Mouse (Mus musculus): ENCODE measurements at regions not wholly inside any gene's neighbourhood (a gene's known extent, or its start where the extent isn't known, plus 50 kb on each side); places are given as distances from the start of the nearest gene placed in this dataset.

GRCm38 (mm10) chr9:61662055-61663028, 252.0 kb downstream of the Rplp1 start:
- WGBS = 77% methylated on average over 12 of the region's 12 CpGs
- H3K9me3 ChIP-seq = no peaks in the 10 kb centered on the region
- no peak overlapping the region for H3K4me3 ChIP-seq
- no peak overlapping the region for H3K27ac ChIP-seq
- H3K27me3 ChIP-seq (ENCODE audit: poor library complexity, severe bottlenecking) = no peaks in the 10 kb centered on the region; the same call in 1 of the 2 replicates
- no peak for DNase-seq (ENCODE audit: extremely low spot score, low spot score)
- H3K4me1 ChIP-seq = peaks cover 3% of the 10 kb centered on the region; the same call in 1 of the 2 replicates
- H3K36me3 ChIP-seq (replicated peaks) = no peaks in the 10 kb centered on the region

GRCm38 (mm10) chr9:61660191-61660590, 254.2 kb downstream of the Rplp1 start:
- Histone ChIP-seq H3K36me3 (replicated peaks) (no peaks in the 10 kb centered on the region), H3K27me3 (ENCODE audit: poor library complexity, severe bottlenecking) (no peaks in the 10 kb centered on the region), H3K4me1 (peaks cover 17% of the 10 kb centered on the region), H3K27ac (no peak overlapping the region), H3K9me3 (no peaks in the 10 kb centered on the region), H3K4me3 (no peak overlapping the region)
- no peak for DNase-seq (ENCODE audit: extremely low spot score, low spot score)
- WGBS = 82% methylated on average over 3 of the region's 3 CpGs

GRCm38 (mm10) chr9:61657996-61658395, 256.3 kb downstream of the Rplp1 start:
- no peak overlapping the region for H3K4me3 ChIP-seq
- no peaks in the 10 kb centered on the region; the same call in 1 of the 2 replicates for H3K27me3 ChIP-seq (ENCODE audit: poor library complexity, severe bottlenecking)
- no peaks in the 10 kb centered on the region for H3K36me3 ChIP-seq (replicated peaks)
- H3K27ac ChIP-seq = no peak overlapping the region
- peaks cover 18% of the 10 kb centered on the region for H3K4me1 ChIP-seq
- no peaks in the 10 kb centered on the region for H3K9me3 ChIP-seq
- 91% methylated on average over 8 of the region's 8 CpGs for WGBS
- no peak for DNase-seq (ENCODE audit: extremely low spot score, low spot score)

- DNase-seq (ENCODE audit: extremely low spot score, low spot score) = no peak
- Histone ChIP-seq H3K9me3 (no peaks in the 10 kb centered on the region), H3K4me3 (no peak overlapping the region), H3K27me3 (ENCODE audit: poor library complexity, severe bottlenecking) (peaks cover 3% of the 10 kb centered on the region; the same call in 1 of the 2 replicates), H3K27ac (no peak overlapping the region), H3K4me1 (peaks cover 18% of the 10 kb centered on the region), H3K36me3 (replicated peaks) (no peaks in the 10 kb centered on the region)
- WGBS = 84% methylated on average over 9 of the region's 9 CpGs
Observed at GRCm38 (mm10) chr9:61655433-61655981, 258.8 kb downstream of the Rplp1 start.

GRCm38 (mm10) chr9:61645661-61646425, 268.5 kb downstream of the Rplp1 start:
- no peaks in the 10 kb centered on the region for H3K36me3 ChIP-seq (replicated peaks)
- no peak for DNase-seq (ENCODE audit: extremely low spot score, low spot score)
- H3K27ac ChIP-seq = peak overlapping the region; percentile 35
- 79% methylated on average over 20 of the region's 20 CpGs for whole genome bisulfite sequencing
- H3K4me3 ChIP-seq = no peak overlapping the region
- peaks cover 17% of the 10 kb centered on the region for H3K4me1 ChIP-seq
- no peaks in the 10 kb centered on the region for H3K9me3 ChIP-seq
- no peaks in the 10 kb centered on the region for H3K27me3 ChIP-seq (ENCODE audit: poor library complexity, severe bottlenecking)

GRCm38 (mm10) chr9:61640739-61641138, 268.6 kb downstream of the Tle3 start:
- H3K36me3 ChIP-seq (replicated peaks) = no peaks in the 10 kb centered on the region
- no peak for DNase-seq (ENCODE audit: extremely low spot score, low spot score)
- no peak overlapping the region for H3K27ac ChIP-seq
- 89% methylated on average over 3 of the region's 3 CpGs for WGBS
- H3K4me1 ChIP-seq = peaks cover 13% of the 10 kb centered on the region
- H3K4me3 ChIP-seq = no peak overlapping the region
- H3K27me3 ChIP-seq (ENCODE audit: poor library complexity, severe bottlenecking) = peaks cover 15% of the 10 kb centered on the region
- no peaks in the 10 kb centered on the region for H3K9me3 ChIP-seq

GRCm38 (mm10) chr9:61638908-61639307, 266.7 kb downstream of the Tle3 start:
- Histone ChIP-seq H3K27ac (no peak overlapping the region), H3K4me3 (no peak overlapping the region), H3K4me1 (peaks cover 11% of the 10 kb centered on the region), H3K36me3 (replicated peaks) (no peaks in the 10 kb centered on the region), H3K27me3 (ENCODE audit: poor library complexity, severe bottlenecking) (peaks cover 24% of the 10 kb centered on the region), H3K9me3 (no peaks in the 10 kb centered on the region)
- 92% methylated on average over 11 of the region's 11 CpGs for WGBS
- DNase-seq (ENCODE audit: extremely low spot score, low spot score) = no peak

- peaks cover 39% of the 10 kb centered on the region for H3K4me1 ChIP-seq
- H3K9me3 ChIP-seq = no peaks in the 10 kb centered on the region
- no peaks in the 10 kb centered on the region for H3K36me3 ChIP-seq (replicated peaks)
- peaks cover 47% of the 10 kb centered on the region for H3K27me3 ChIP-seq (ENCODE audit: poor library complexity, severe bottlenecking)
- no peak overlapping the region for H3K4me3 ChIP-seq
- WGBS = 62% methylated on average over 9 of the region's 9 CpGs
- DNase-seq (ENCODE audit: extremely low spot score, low spot score) = no peak
- peak overlapping the region; percentile 65; the same call in 1 of the 2 replicates for H3K27ac ChIP-seq
Observed at GRCm38 (mm10) chr9:61633936-61634335, 261.8 kb downstream of the Tle3 start.

- DNase-seq (ENCODE audit: extremely low spot score, low spot score) = no peak
- H3K27ac ChIP-seq = 0 out of 2 replicates have a peak overlapping the region, but pooled peaks have one; percentile 4
- WGBS = 96% methylated on average over 3 of the region's 3 CpGs
Observed at GRCm38 (mm10) chr9:61632602-61633001, 260.4 kb downstream of the Tle3 start.

GRCm38 (mm10) chr9:61631097-61631496, 258.9 kb downstream of the Tle3 start:
- 89% methylated on average over 7 of the region's 7 CpGs for WGBS
- H3K4me1 ChIP-seq = peaks cover 58% of the 10 kb centered on the region
- no peak overlapping the region for H3K4me3 ChIP-seq
- peaks cover 57% of the 10 kb centered on the region for H3K27me3 ChIP-seq (ENCODE audit: poor library complexity, severe bottlenecking)
- H3K36me3 ChIP-seq (replicated peaks) = no peaks in the 10 kb centered on the region
- DNase-seq (ENCODE audit: extremely low spot score, low spot score) = no peak
- no peaks in the 10 kb centered on the region for H3K9me3 ChIP-seq
- no peak overlapping the region for H3K27ac ChIP-seq

More at GRCm38 (mm10) chr9:61632602-61633001, 260.4 kb downstream of the Tle3 start:
- Histone ChIP-seq H3K36me3 (replicated peaks) (no peaks in the 10 kb centered on the region), H3K4me3 (no peak overlapping the region), H3K4me1 (peaks cover 44% of the 10 kb centered on the region), H3K9me3 (no peaks in the 10 kb centered on the region), H3K27me3 (ENCODE audit: poor library complexity, severe bottlenecking) (peaks cover 53% of the 10 kb centered on the region)

GRCm38 (mm10) chr9:61627801-61628574, 255.8 kb downstream of the Tle3 start:
- Histone ChIP-seq H3K36me3 (replicated peaks) (no peaks in the 10 kb centered on the region), H3K27ac (no peak overlapping the region), H3K9me3 (no peaks in the 10 kb centered on the region), H3K27me3 (ENCODE audit: poor library complexity, severe bottlenecking) (peaks cover 62% of the 10 kb centered on the region), H3K4me1 (peaks cover 66% of the 10 kb centered on the region), H3K4me3 (no peak overlapping the region)
- WGBS = 85% methylated on average over 6 of the region's 6 CpGs
- no peak for DNase-seq (ENCODE audit: extremely low spot score, low spot score)

GRCm38 (mm10) chr9:61622933-61623332, 250.8 kb downstream of the Tle3 start:
- H3K27ac ChIP-seq = peak overlapping the region; percentile 56
- peak; percentile 57 for DNase-seq (ENCODE audit: extremely low spot score, low spot score)
- H3K9me3 ChIP-seq = no peaks in the 10 kb centered on the region
- 0 out of 2 replicates have a peak overlapping the region, but pooled peaks have one; percentile 11 for H3K4me3 ChIP-seq
- H3K27me3 ChIP-seq (ENCODE audit: poor library complexity, severe bottlenecking) = peaks cover 59% of the 10 kb centered on the region
- H3K36me3 ChIP-seq (replicated peaks) = no peaks in the 10 kb centered on the region
- WGBS = 22% methylated on average over 7 of the region's 7 CpGs
- peaks cover 91% of the 10 kb centered on the region for H3K4me1 ChIP-seq

All from forebrain, embryonic 10.5 days (tissue).